Mouse (Mus musculus): ENCODE measurements around the gene Slfn8. TPM values are rescaled to one million over a fixed set of nuclear protein-coding genes. Genes with fewer than 3 reads are reported as not detected.
"Not testable (repeated sequence)": the region's sequence is repeated elsewhere in the genome, so short reads cannot be mapped to it uniquely, and the experiment has no call there.

Slfn8 gene
- polyA plus RNA-seq (2017; shearing (Covaris generic)): 100 to 1,000 TPM; 109 to 141 TPM

GRCm38 (mm10) chr11:83020621-83021020, at the start of gene Slfn8:
TSS of gene Slfn8 (minus strand) at chr11:83020810.
- peak; percentile 80 for ATAC-seq

GRCm38 (mm10) chr11:83067982-83068694, 47.5 kb upstream of the Slfn8 start:
- ATAC-seq: no peak

- ATAC-seq: peak; percentile 69
These were observed 46.3 kb upstream of the Slfn8 start for GRCm38 (mm10) chr11:83066640-83067531.

GRCm38 (mm10) chr11:83065441-83066344, 45.1 kb upstream of the Slfn8 start:
- peak; percentile 9 for ATAC-seq

GRCm38 (mm10) chr11:83064946-83065345, 44.3 kb upstream of the Slfn8 start, which contains the start of gene Slfn2:
TSS of gene Slfn2 (plus strand) at chr11:83065112.
- ATAC-seq: peak; percentile 63

- ATAC-seq: no peak
These were observed 43.3 kb upstream of the Slfn8 start for GRCm38 (mm10) chr11:83063941-83064349.

GRCm38 (mm10) chr11:83063126-83063525, 42.5 kb upstream of the Slfn8 start:
- ATAC-seq: no peak

GRCm38 (mm10) chr11:83061806-83062205, 41.2 kb upstream of the Slfn8 start:
- ATAC-seq: no peak

GRCm38 (mm10) chr11:83060412-83061020, 39.9 kb upstream of the Slfn8 start:
- ATAC-seq: peak; percentile 29

- ATAC-seq: peak; percentile 75
These were observed 37.3 kb upstream of the Slfn8 start for GRCm38 (mm10) chr11:83057863-83058262.

- ATAC-seq: no peak
These were observed 25.0 kb upstream of the Slfn8 start for GRCm38 (mm10) chr11:83045642-83046041.

GRCm38 (mm10) chr11:83043891-83044290, 23.3 kb upstream of the Slfn8 start:
- peak; percentile 29 for ATAC-seq

- ATAC-seq: peak; percentile 29
These were observed 20.4 kb upstream of the Slfn8 start for GRCm38 (mm10) chr11:83041000-83041399.

GRCm38 (mm10) chr11:83040325-83040724, 19.7 kb upstream of the Slfn8 start:
- ATAC-seq: peak; percentile 77

- no peak for ATAC-seq
These were observed 19.2 kb upstream of the Slfn8 start for GRCm38 (mm10) chr11:83039796-83040195.

- ATAC-seq: peak; percentile 80
These were observed 18.5 kb upstream of the Slfn8 start for GRCm38 (mm10) chr11:83039156-83039555.

- not testable (repeated sequence) for ATAC-seq
These were observed 18.1 kb upstream of the Slfn8 start for GRCm38 (mm10) chr11:83038686-83039085.

GRCm38 (mm10) chr11:83019561-83020519, 770 bp downstream of the Slfn8 start:
- ATAC-seq: peak; percentile 30

GRCm38 (mm10) chr11:83016093-83016492, 4.5 kb downstream of the Slfn8 start:
- peak; percentile 17 for ATAC-seq

- no peak for ATAC-seq
These were observed 7.3 kb downstream of the Slfn8 start for GRCm38 (mm10) chr11:83013356-83013755.

Data from CD4-positive, CD25-positive, alpha-beta regulatory T cell, adult 4 months (primary cell).